Mouse (Mus musculus) ES-E14 (cell line): ENCODE measurements around the gene Gm10273. TPM values are rescaled to one million over a fixed set of nuclear protein-coding genes. Genes with fewer than 3 reads are reported as not detected.

Source experiments
- DNase-seq: peaks from one replicate; pipeline ENCODE4 v3.0.0-alpha.2; 2013; ENCODE audit warnings: low read depth, low spot score
- H3K27ac ChIP-seq: 2 replicates; pipeline ENCODE4 v1.5.1; 2012; ENCODE audit warnings: low read depth, mild to moderate bottlenecking, low read length, moderate library complexity, mixed read lengths; ENCODE audit not compliant: poor library complexity, insufficient read depth, severe bottlenecking
- H3K36me3 ChIP-seq: 2 replicates; pipeline ENCODE4 v1.6.1; 2012; ENCODE audit warnings: mild to moderate bottlenecking, low read length, moderate library complexity, mixed read lengths; ENCODE audit not compliant: control insufficient read depth, poor library complexity, insufficient read depth, severe bottlenecking
- H3K4me1 ChIP-seq, 2 experiments: fragments of 150-350 bp in 1 of 2; sonication (generic) in 1 of 2; 2 replicates each; pipeline ENCODE4 v1.6.1; 2012; ENCODE audit warnings: low read length in 2 of 2, mild to moderate bottlenecking in 1 of 2, mixed read lengths in 1 of 2; ENCODE audit not compliant: control insufficient read depth in 2 of 2, insufficient read depth in 2 of 2, poor library complexity in 1 of 2
- H3K4me3 ChIP-seq, 2 experiments: fragments of 150-350 bp in 1 of 2; sonication (generic) in 1 of 2; 2 replicates each; pipeline ENCODE4 v1.5.1; 2012; ENCODE audit warnings: low read length in 2 of 2, low read depth in 1 of 2, mild to moderate bottlenecking in 1 of 2, mixed read lengths in 1 of 2; ENCODE audit not compliant: insufficient read depth in 1 of 2, poor library complexity in 1 of 2, severe bottlenecking in 1 of 2
- H3K9ac ChIP-seq: 2 replicates; pipeline ENCODE4 v1.6.1; 2012; ENCODE audit warnings: low read depth, mild to moderate bottlenecking, low read length, mixed read lengths; ENCODE audit not compliant: poor library complexity, insufficient read depth, severe bottlenecking
- H3K9me3 ChIP-seq: fragments of 150-350 bp; sonication (generic); 2 replicates; pipeline ENCODE4 v1.6.1; 2012; ENCODE audit warnings: low read depth, mild to moderate bottlenecking, low read length; ENCODE audit not compliant: control insufficient read depth, insufficient read depth
- CHD2 ChIP-seq: IDR thresholded peaks from 2 replicates; pipeline ENCODE4 v1.6.1; 2014; ENCODE audit warnings: mild to moderate bottlenecking, low read depth, low read length, inconsistent platforms
- HCFC1 ChIP-seq: IDR thresholded peaks from 2 replicates; pipeline ENCODE4 v1.6.1; 2012; ENCODE audit warnings: low read length, inconsistent platforms, borderline replicate concordance; ENCODE audit not compliant: insufficient read depth
- MAFK ChIP-seq: IDR thresholded peaks from 2 replicates; pipeline ENCODE4 v1.6.1; 2014; ENCODE audit warnings: mild to moderate bottlenecking, low read depth, low read length, inconsistent platforms; ENCODE audit not compliant: insufficient read depth
- ZC3H11A ChIP-seq: IDR thresholded peaks from 2 replicates; pipeline ENCODE4 v1.6.1; 2012; ENCODE audit warnings: low read depth, mild to moderate bottlenecking, inconsistent platforms, low read length, borderline replicate concordance
- ZNF384 ChIP-seq: IDR thresholded peaks from 2 replicates; pipeline ENCODE4 v1.6.1; 2012; ENCODE audit warnings: low read depth, low read length, inconsistent platforms
- in situ Hi-C, 2 experiments: fragments of 600-800 bp; cut with MboI; formaldehyde crosslinking; loops; one replicate each; pipeline ENCODE4 v1.15.1; 2025; ENCODE audit warnings: low sequenced_read_pairs in 2 of 2, inconsistent platforms in 1 of 2; ENCODE audit not compliant: unreplicated experiment in 2 of 2
- total RNA-seq: library from RNA; depleted of rRNA; stranded (reverse); fragments of 300-350 nt; gene quantifications from 2 replicates; pipeline ENCODE4 v1.2.3, GENCODE M21; 2012

Gm10273 gene
- total RNA-seq, 1 experiment = 26.8 TPM

GRCm38 (mm10) chr10:59365804-59366589 lies 29.4 kb upstream of the Gm10273 start:
- Histone ChIP-seq H3K9ac (no peak overlapping the region), H3K36me3 (peaks cover 27% of the 10 kb centered on the region), H3K9me3 (no peaks in the 10 kb centered on the region), H3K27ac (no peak overlapping the region), H3K4me1 (no peaks in the 10 kb centered on the region; a peak in 1 of 4 replicates), H3K4me3 (no peak overlapping the region)
- TF ChIP-seq CHD2 = no peak
- no peak for TF ChIP-seq MAFK
- no peak for TF ChIP-seq ZC3H11A
- no peak for TF ChIP-seq ZNF384
- no peak for TF ChIP-seq HCFC1
- in situ Hi-C loops = no loop called here
- DNase-seq = no peak

GRCm38 (mm10) chr10:59366746-59367145 lies 28.7 kb upstream of the Gm10273 start:
- peaks cover 31% of the 10 kb centered on the region for H3K36me3 ChIP-seq
- no peak for DNase-seq
- no peaks in the 10 kb centered on the region for H3K9me3 ChIP-seq
- H3K4me3 ChIP-seq = no peak overlapping the region
- no peak overlapping the region for H3K27ac ChIP-seq
- H3K9ac ChIP-seq = no peak overlapping the region
- no peaks in the 10 kb centered on the region; a peak in 1 of 4 replicates for H3K4me1 ChIP-seq
- TF ChIP-seq ZNF384 = no peak
- no peak for TF ChIP-seq HCFC1
- TF ChIP-seq MAFK = no peak
- no peak for TF ChIP-seq CHD2
- TF ChIP-seq ZC3H11A = no peak
- in situ Hi-C loops = no loop called here

GRCm38 (mm10) chr10:59367206-59367605 lies 28.2 kb upstream of the Gm10273 start:
- H3K27ac ChIP-seq = no peak overlapping the region
- H3K36me3 ChIP-seq = peaks cover 32% of the 10 kb centered on the region

GRCm38 (mm10) chr10:59368729-59369128 lies 26.7 kb upstream of the Gm10273 start:
- in situ Hi-C loops = no loop called here
- Histone ChIP-seq H3K4me3 (no peak overlapping the region), H3K27ac (no peak overlapping the region), H3K36me3 (peaks cover 28% of the 10 kb centered on the region), H3K9me3 (no peaks in the 10 kb centered on the region), H3K9ac (no peak overlapping the region), H3K4me1 (no peaks in the 10 kb centered on the region; a peak in 1 of 4 replicates)
- DNase-seq = no peak
- TF ChIP-seq HCFC1 (no peak), CHD2 (no peak), ZNF384 (no peak), ZC3H11A (no peak), MAFK (no peak)

More at GRCm38 (mm10) chr10:59367206-59367605, 28.2 kb upstream of the Gm10273 start:
- H3K4me3 ChIP-seq = no peak overlapping the region
- in situ Hi-C loops = no loop called here
- no peak for TF ChIP-seq ZNF384
- no peak for TF ChIP-seq CHD2
- no peak for TF ChIP-seq MAFK
- no peak for TF ChIP-seq ZC3H11A
- no peak for TF ChIP-seq HCFC1
- H3K4me1 ChIP-seq = no peaks in the 10 kb centered on the region; a peak in 1 of 4 replicates
- no peak for DNase-seq
- H3K9ac ChIP-seq = no peak overlapping the region
- no peaks in the 10 kb centered on the region for H3K9me3 ChIP-seq
